Mouse (Mus musculus) liver, adult 2 months (tissue): ENCODE data around the gene Creb3l1. TPM values are rescaled to one million over a fixed set of nuclear protein-coding genes. Genes with fewer than 3 reads are reported as not detected.

Experiments
- DNase-seq: peaks from one replicate; pipeline ENCODE4 v3.0.0-alpha.2; 2011; ENCODE audit warnings: low read depth, low spot score; ENCODE audit errors: extremely low read depth
- H3K27ac ChIP-seq: fragments of 200-500 bp; replicated peaks from 2 replicates; pipeline ENCODE4 v1.5.1; 2012; ENCODE audit warnings: low read depth, mild to moderate bottlenecking, control low read depth, inconsistent platforms, low read length; ENCODE audit not compliant: insufficient read depth
- H3K27me3 ChIP-seq: fragments of 200-500 bp; 2 replicates; pipeline ENCODE4 v1.6.1; 2012; ENCODE audit warnings: mild to moderate bottlenecking, moderate library complexity, low read length, inconsistent platforms; ENCODE audit not compliant: control insufficient read depth, insufficient read depth
- H3K36me3 ChIP-seq: fragments of 200-500 bp; 2 replicates; pipeline ENCODE4 v1.6.1; 2012; ENCODE audit warnings: low read length, inconsistent platforms; ENCODE audit not compliant: control insufficient read depth, insufficient read depth
- H3K4me1 ChIP-seq: fragments of 200-500 bp; 2 replicates; pipeline ENCODE4 v1.6.1; 2011; ENCODE audit warnings: low read length; ENCODE audit not compliant: control insufficient read depth, insufficient read depth
- H3K4me3 ChIP-seq: fragments of 200-500 bp; 2 replicates; pipeline ENCODE4 v1.5.1; 2011; ENCODE audit warnings: low read depth, mild to moderate bottlenecking, control low read depth, low read length, moderate library complexity; ENCODE audit not compliant: insufficient read depth
- H3K79me2 ChIP-seq: fragments of 200-500 bp; 2 replicates; pipeline ENCODE4 v1.6.1; 2012; ENCODE audit warnings: inconsistent platforms, mild to moderate bottlenecking, low read length, moderate library complexity; ENCODE audit not compliant: control insufficient read depth, insufficient read depth
- H3K9ac ChIP-seq: fragments of 200-500 bp; 2 replicates; pipeline ENCODE4 v1.6.1; 2012; ENCODE audit warnings: low read depth, mild to moderate bottlenecking, control low read depth, inconsistent platforms, low read length
- CTCF ChIP-seq: fragments of 200-500 bp; IDR thresholded peaks from 2 replicates; pipeline ENCODE4 v1.5.1; 2011; ENCODE audit warnings: low read depth, low read length, control low read depth
- POLR2A ChIP-seq: fragments of 200-500 bp; IDR thresholded peaks from 2 replicates; pipeline ENCODE4 v1.6.1; 2011; ENCODE audit warnings: low read length, control low read depth; ENCODE audit not compliant: insufficient read depth; ENCODE audit errors: extremely low read depth
- WGBS: fragments of 180-500 bp; shearing (Covaris S2); methylation state at CpG from one replicate; pipeline ENCODE4 v1.1.7; 2018; 5-methylcytosine and 5-hydroxymethylcytosine counted together
- polyA plus RNA-seq: library from polyadenylated mRNA; depleted of rRNA; stranded (reverse); fragments of >200 nt; gene quantifications from 2 replicates; pipeline ENCODE4 v1.2.3, GENCODE M21; 2012; rRNA removed
- total RNA-seq: library from RNA; depleted of rRNA; stranded (reverse); fragments of >200 nt; gene quantifications from 2 replicates; pipeline ENCODE4 v1.2.3, GENCODE M21; 2014; rRNA removed

Gene Creb3l1
- total RNA-seq (0.18 and 0.20 TPM in 2 replicates), polyA plus RNA-seq (0.40 and 0.68 TPM in 2 replicates)

GRCm38 (mm10) chr2:92024274-92024672, at the start of gene Creb3l1:
TSS of gene Creb3l1 (minus strand) at chr2:92024502.
- H3K4me1 ChIP-seq: peaks cover 7% of the 10 kb centered on the region; the same call in 1 of the 2 replicates
- H3K27ac ChIP-seq: no peak within 1 kb of the TSS
- no peaks in the 10 kb centered on the region for H3K36me3 ChIP-seq
- H3K9ac ChIP-seq: peak within 1 kb of the TSS; percentile 67
- DNase-seq: peak; percentile 47
- no peak for TF ChIP-seq CTCF
- 0 out of 2 replicates have a peak, but pooled peaks have one; percentile 24 for TF ChIP-seq POLR2A
- no peaks in the 10 kb centered on the region for H3K27me3 ChIP-seq
- H3K79me2 ChIP-seq: no peaks in the 10 kb centered on the region
- WGBS: 2% methylated on average over 24 of the region's 27 CpGs
- peak within 1 kb of the TSS; percentile 79 for H3K4me3 ChIP-seq

- H3K27me3 ChIP-seq: no peaks in the 10 kb centered on the region
- H3K36me3 ChIP-seq: no peaks in the 10 kb centered on the region
- 86% methylated on average over 4 of the region's 4 CpGs for WGBS
- no peak overlapping the region for H3K4me3 ChIP-seq
- no peaks in the 10 kb centered on the region for H3K4me1 ChIP-seq
- no peak for DNase-seq
- TF ChIP-seq POLR2A: no peak
- TF ChIP-seq CTCF: no peak
- H3K27ac ChIP-seq: no peak overlapping the region
- H3K79me2 ChIP-seq: no peaks in the 10 kb centered on the region
- H3K9ac ChIP-seq: no peak overlapping the region
These were observed 46.8 kb upstream of the Creb3l1 start for GRCm38 (mm10) chr2:92071143-92071542.

- Histone ChIP-seq H3K4me3 (no peak overlapping the region), H3K27me3 (no peaks in the 10 kb centered on the region), H3K4me1 (no peaks in the 10 kb centered on the region; the same call in 1 of the 2 replicates), H3K27ac (no peak overlapping the region), H3K36me3 (no peaks in the 10 kb centered on the region), H3K79me2 (no peaks in the 10 kb centered on the region), H3K9ac (no peak overlapping the region)
- no peak for DNase-seq
- 81% methylated on average over 5 of the region's 5 CpGs for WGBS
- no peak for TF ChIP-seq CTCF
- no peak for TF ChIP-seq POLR2A
These were observed 45.3 kb upstream of the Creb3l1 start for GRCm38 (mm10) chr2:92069630-92070029.

GRCm38 (mm10) chr2:92067600-92067999, 43.3 kb upstream of the Creb3l1 start:
- Histone ChIP-seq H3K27me3 (no peaks in the 10 kb centered on the region), H3K79me2 (no peaks in the 10 kb centered on the region), H3K4me3 (no peak overlapping the region), H3K4me1 (no peaks in the 10 kb centered on the region; the same call in 1 of the 2 replicates), H3K9ac (no peak overlapping the region), H3K36me3 (no peaks in the 10 kb centered on the region), H3K27ac (no peak overlapping the region)
- TF ChIP-seq CTCF (no peak), POLR2A (no peak)
- 70% methylated on average over 3 of the region's 3 CpGs for WGBS
- no peak for DNase-seq

- H3K4me3 ChIP-seq: no peak overlapping the region
- no peaks in the 10 kb centered on the region for H3K36me3 ChIP-seq
- TF ChIP-seq POLR2A (no peak), CTCF (no peak)
- no peak for DNase-seq
- no peak overlapping the region for H3K9ac ChIP-seq
- H3K27me3 ChIP-seq: no peaks in the 10 kb centered on the region
- no peaks in the 10 kb centered on the region; the same call in 1 of the 2 replicates for H3K4me1 ChIP-seq
- no peak overlapping the region for H3K27ac ChIP-seq
- no peaks in the 10 kb centered on the region for H3K79me2 ChIP-seq
- 78% methylated on average over 1 of the region's 1 CpGs for WGBS
These were observed 42.6 kb upstream of the Creb3l1 start for GRCm38 (mm10) chr2:92066899-92067298.

- no peaks in the 10 kb centered on the region for H3K79me2 ChIP-seq
- no peak overlapping the region for H3K27ac ChIP-seq
- no peaks in the 10 kb centered on the region; the same call in 1 of the 2 replicates for H3K4me1 ChIP-seq
- no peak overlapping the region for H3K4me3 ChIP-seq
- WGBS: 63% methylated on average over 6 of the region's 6 CpGs
- no peak for TF ChIP-seq CTCF
- no peak for TF ChIP-seq POLR2A
- no peaks in the 10 kb centered on the region for H3K27me3 ChIP-seq
- no peak overlapping the region for H3K9ac ChIP-seq
- DNase-seq: no peak
- no peaks in the 10 kb centered on the region for H3K36me3 ChIP-seq
These were observed 41.6 kb upstream of the Creb3l1 start for GRCm38 (mm10) chr2:92065938-92066337.
